Mouse (Mus musculus) stomach, embryonic 14.5 days (tissue): ENCODE data around the gene Pcdh15. TPM values are rescaled to one million over a fixed set of nuclear protein-coding genes. Genes with fewer than 3 reads are reported as not detected.
A peak's percentile ranks its signal among the peaks of the same experiment; 100 is the strongest.

Source experiments
- ATAC-seq: fragments of 200-750 bp; cut with Nextera tagmentation; 2 replicates; pipeline ENCODE4 v1.8.0; 2017; ENCODE audit warnings: low read depth, moderate TSS enrichment; ENCODE audit not compliant: insufficient number of reproducible peaks, insufficient read depth, low FRiP score
- H3K27ac ChIP-seq: fragments of 300-500 bp; sonication (generic); 2 replicates; pipeline ENCODE4 v1.5.1; 2014; ENCODE audit warnings: mild to moderate bottlenecking, low read length, moderate library complexity, mixed read lengths
- H3K27me3 ChIP-seq: fragments of 300-500 bp; sonication (generic); 2 replicates; pipeline ENCODE4 v1.6.1; 2014; ENCODE audit warnings: low read length, control low read depth, mixed read lengths; ENCODE audit not compliant: control insufficient read depth, insufficient read depth
- H3K36me3 ChIP-seq: fragments of 300-500 bp; sonication (generic); 2 replicates; pipeline ENCODE4 v1.6.1; 2014; ENCODE audit warnings: mild to moderate bottlenecking, control low read depth, low read length, moderate library complexity, mixed read lengths; ENCODE audit not compliant: control insufficient read depth, insufficient read depth
- H3K4me1 ChIP-seq: fragments of 300-500 bp; sonication (generic); 2 replicates; pipeline ENCODE4 v1.6.1; 2014; ENCODE audit warnings: low read length, control low read depth, mixed read lengths; ENCODE audit not compliant: control insufficient read depth, insufficient read depth
- H3K4me2 ChIP-seq: fragments of 300-500 bp; sonication (generic); replicated peaks from 2 replicates; pipeline ENCODE4 v1.6.1; 2014; ENCODE audit warnings: low read depth, low read length, control low read depth
- H3K4me3 ChIP-seq: fragments of 300-500 bp; sonication (generic); 2 replicates; pipeline ENCODE4 v1.5.1; 2014; ENCODE audit warnings: low read depth, low read length, control low read depth
- H3K9ac ChIP-seq: fragments of 300-500 bp; sonication (generic); replicated peaks from 2 replicates; pipeline ENCODE4 v1.6.1; 2014; ENCODE audit warnings: low read depth, mild to moderate bottlenecking, control low read depth, low read length, moderate library complexity, mixed read lengths
- H3K9me3 ChIP-seq: fragments of 300-500 bp; sonication (generic); 2 replicates; pipeline ENCODE4 v1.6.1; 2016; ENCODE audit warnings: low read depth, low read length, control low read depth; ENCODE audit not compliant: control insufficient read depth
- WGBS: fragments of 180-500 bp; shearing (Covaris S2); extraction: QIAGEN DNeasy Blood & Tissue Kit; methylation state at CpG from one replicate; pipeline ENCODE4 v1.1.7; 2014; 5-methylcytosine and 5-hydroxymethylcytosine counted together
- polyA plus RNA-seq: library from polyadenylated mRNA; unstranded; fragments of >200 nt; fragmentation: Nextera tagmentation; extraction: Ambion mirVana; gene quantifications from 2 replicates; pipeline ENCODE4 v1.2.1, GENCODE M21; 2014

Pcdh15 gene
- polyA plus RNA-seq = 3.2 and 3.4 TPM in 2 replicates

- peak within 1 kb of the TSS; percentile 93 for H3K4me2 ChIP-seq
- no peak within 1 kb of the TSS for H3K27ac ChIP-seq
- ATAC-seq = peak; percentile 23; the same call in 1 of the 2 replicates
- H3K9ac ChIP-seq = peak within 1 kb of the TSS; percentile 30; the same call in 1 of the 2 replicates
- H3K9me3 ChIP-seq = no peaks in the 10 kb centered on the region
- H3K36me3 ChIP-seq = no peaks in the 10 kb centered on the region
- WGBS = 1% methylated on average over 79 of the region's 79 CpGs
- 0 out of 2 replicates have a peak, but pooled peaks cover 6% of the 10 kb centered on the region for H3K4me1 ChIP-seq
- peak within 1 kb of the TSS; percentile 49 for H3K4me3 ChIP-seq
- peaks cover 35% of the 10 kb centered on the region for H3K27me3 ChIP-seq
Observed at GRCm38 (mm10) chr10:73098966-73099845, at the start of gene Pcdh15. Gene Pcdh15 (plus strand): TSS chr10:73099342.

GRCm38 (mm10) chr10:73052074-73052473 is 47.1 kb upstream of the Pcdh15 start:
- H3K9ac ChIP-seq = no peak overlapping the region

GRCm38 (mm10) chr10:73059726-73060230 is 39.4 kb upstream of the Pcdh15 start:
- H3K27ac ChIP-seq = no peak overlapping the region
- 75% methylated on average over 2 of the region's 2 CpGs for WGBS
- no peaks in the 10 kb centered on the region for H3K27me3 ChIP-seq
- no peak for ATAC-seq
- no peak overlapping the region for H3K4me3 ChIP-seq
- no peaks in the 10 kb centered on the region for H3K36me3 ChIP-seq
- no peak overlapping the region for H3K4me2 ChIP-seq
- no peaks in the 10 kb centered on the region for H3K4me1 ChIP-seq
- no peak overlapping the region for H3K9ac ChIP-seq
- no peaks in the 10 kb centered on the region for H3K9me3 ChIP-seq

More at GRCm38 (mm10) chr10:73052074-73052473, 47.1 kb upstream of the Pcdh15 start:
- 78% methylated on average over 6 of the region's 6 CpGs for WGBS
- Histone ChIP-seq H3K27me3 (no peaks in the 10 kb centered on the region), H3K36me3 (no peaks in the 10 kb centered on the region), H3K4me1 (no peaks in the 10 kb centered on the region), H3K27ac (no peak overlapping the region), H3K9me3 (no peaks in the 10 kb centered on the region), H3K4me3 (no peak overlapping the region), H3K4me2 (no peak overlapping the region)
- no peak for ATAC-seq

GRCm38 (mm10) chr10:73086703-73087102 is 12.4 kb upstream of the Pcdh15 start:
- no peak overlapping the region for H3K4me2 ChIP-seq
- no peaks in the 10 kb centered on the region for H3K4me1 ChIP-seq
- H3K4me3 ChIP-seq = no peak overlapping the region
- ATAC-seq = no peak
- no peak overlapping the region for H3K9ac ChIP-seq
- no peaks in the 10 kb centered on the region for H3K27me3 ChIP-seq
- H3K36me3 ChIP-seq = no peaks in the 10 kb centered on the region
- WGBS = 68% methylated on average over 5 of the region's 5 CpGs
- no peak overlapping the region for H3K27ac ChIP-seq
- H3K9me3 ChIP-seq = no peaks in the 10 kb centered on the region

GRCm38 (mm10) chr10:73096531-73097135 is 2.5 kb upstream of the Pcdh15 start:
- no peak overlapping the region for H3K27ac ChIP-seq
- peak overlapping the region; percentile 42 for H3K4me2 ChIP-seq
- ATAC-seq = no peak
- H3K9me3 ChIP-seq = no peaks in the 10 kb centered on the region
- no peak overlapping the region for H3K9ac ChIP-seq
- H3K4me1 ChIP-seq = 0 out of 2 replicates have a peak, but pooled peaks cover 6% of the 10 kb centered on the region
- H3K27me3 ChIP-seq = peaks cover 35% of the 10 kb centered on the region
- peak overlapping the region; percentile 12 for H3K4me3 ChIP-seq
- no peaks in the 10 kb centered on the region for H3K36me3 ChIP-seq
- 2% methylated on average over 17 of the region's 17 CpGs for WGBS

GRCm38 (mm10) chr10:73097176-73097575 is 2.0 kb upstream of the Pcdh15 start:
- no peak for ATAC-seq
- Histone ChIP-seq H3K4me2 (peak overlapping the region; percentile 42), H3K9me3 (no peaks in the 10 kb centered on the region), H3K27me3 (peaks cover 35% of the 10 kb centered on the region), H3K4me3 (peak overlapping the region; percentile 12), H3K4me1 (0 out of 2 replicates have a peak, but pooled peaks cover 6% of the 10 kb centered on the region), H3K9ac (no peak overlapping the region), H3K36me3 (no peaks in the 10 kb centered on the region), H3K27ac (no peak overlapping the region)
- WGBS = 6% methylated on average over 7 of the region's 7 CpGs

- Histone ChIP-seq H3K27ac (no peak overlapping the region), H3K9ac (no peak overlapping the region), H3K9me3 (no peaks in the 10 kb centered on the region), H3K4me2 (0 out of 2 replicates have a peak overlapping the region, but pooled peaks have one; percentile 12), H3K27me3 (peaks cover 35% of the 10 kb centered on the region), H3K36me3 (no peaks in the 10 kb centered on the region), H3K4me3 (no peak overlapping the region), H3K4me1 (0 out of 2 replicates have a peak, but pooled peaks cover 6% of the 10 kb centered on the region)
- WGBS = 1% methylated on average over 17 of the region's 17 CpGs
- ATAC-seq = no peak; the same call in 1 of the 2 replicates
Observed at GRCm38 (mm10) chr10:73097979-73098378, 1.2 kb upstream of the Pcdh15 start.

GRCm38 (mm10) chr10:73099846-73100241 is 702 bp downstream of the Pcdh15 start:
- WGBS = 0% methylated on average over 37 of the region's 37 CpGs
- Histone ChIP-seq H3K4me1 (0 out of 2 replicates have a peak, but pooled peaks cover 6% of the 10 kb centered on the region), H3K4me3 (peak overlapping the region; percentile 49), H3K9ac (no peak overlapping the region; the same call in 1 of the 2 replicates), H3K4me2 (peak overlapping the region; percentile 93), H3K9me3 (no peaks in the 10 kb centered on the region), H3K36me3 (no peaks in the 10 kb centered on the region), H3K27me3 (peaks cover 35% of the 10 kb centered on the region), H3K27ac (no peak overlapping the region)
- peak; percentile 43; the same call in 1 of the 2 replicates for ATAC-seq
